Mouse (Mus musculus): Measurements from ENCODE around the gene Mrpl9.
A peak's percentile ranks its signal among the peaks of the same experiment; 100 is the strongest.

The Mrpl9 gene

GRCm38 (mm10) chr3:94442951-94443596 lies at the start of gene Mrpl9:
TSS of gene Mrpl9 (plus strand) at chr3:94443318.
- peak; percentile 81 to 87 for DNase-seq (ENCODE audit: low spot score in 2 of 2)

DNA sequence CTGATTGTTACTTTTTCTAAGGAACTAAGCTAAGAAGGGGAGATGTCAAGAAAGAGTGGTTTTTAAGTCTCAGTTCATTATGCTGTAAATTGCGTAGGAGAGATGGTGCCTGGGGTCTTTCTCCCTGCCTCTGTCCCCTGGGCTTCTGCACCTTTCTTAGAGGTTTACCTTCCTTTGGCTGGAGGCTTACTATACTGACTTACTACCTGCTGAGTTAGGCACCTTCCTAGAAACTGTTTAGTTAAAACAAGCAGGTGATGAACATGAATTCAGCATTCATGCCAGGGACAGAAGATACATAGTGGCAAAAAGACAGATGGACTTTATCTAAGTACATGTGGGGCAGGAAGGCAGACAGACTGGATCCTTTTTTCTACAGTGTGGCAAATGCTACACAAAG lies 46.8 kb upstream of the Mrpl9 start:
- no peak for DNase-seq (ENCODE audit: low spot score in 2 of 2)

DNA sequence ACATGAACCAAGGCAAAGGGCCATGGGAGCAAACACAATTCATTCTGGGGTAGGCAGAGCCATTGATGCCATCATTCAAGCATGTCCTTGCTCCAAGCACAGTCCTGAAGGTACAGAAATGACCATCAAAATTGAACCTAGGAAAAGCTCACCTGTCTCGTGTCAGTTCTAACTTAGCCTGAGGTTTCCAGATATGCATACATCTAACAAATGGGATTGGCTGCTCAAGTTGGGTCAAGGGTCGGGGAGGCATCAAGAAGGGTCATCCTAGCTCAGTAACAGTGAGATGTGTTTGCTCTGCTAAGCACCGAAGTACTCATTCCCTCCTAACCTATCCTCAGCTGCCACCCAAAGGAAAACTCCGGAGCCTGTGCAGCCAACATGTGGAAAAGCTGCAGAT lies 46.3 kb upstream of the Mrpl9 start:
- no peak for DNase-seq (ENCODE audit: low spot score in 2 of 2)

GRCm38 (mm10) chr3:94398217-94398616 lies 44.9 kb upstream of the Mrpl9 start, which contains the start of gene Lingo4:
TSS of gene Lingo4 (plus strand) at chr3:94398517.
- no peak for DNase-seq (ENCODE audit: low spot score in 2 of 2)

- DNase-seq (ENCODE audit: low spot score in 2 of 2), result no peak
Observed at GRCm38 (mm10) chr3:94398943-94399481, 44.1 kb upstream of the Mrpl9 start.

- DNase-seq (ENCODE audit: low spot score in 2 of 2), result no peak
Observed at GRCm38 (mm10) chr3:94399663-94400310, 43.3 kb upstream of the Mrpl9 start.

DNA sequence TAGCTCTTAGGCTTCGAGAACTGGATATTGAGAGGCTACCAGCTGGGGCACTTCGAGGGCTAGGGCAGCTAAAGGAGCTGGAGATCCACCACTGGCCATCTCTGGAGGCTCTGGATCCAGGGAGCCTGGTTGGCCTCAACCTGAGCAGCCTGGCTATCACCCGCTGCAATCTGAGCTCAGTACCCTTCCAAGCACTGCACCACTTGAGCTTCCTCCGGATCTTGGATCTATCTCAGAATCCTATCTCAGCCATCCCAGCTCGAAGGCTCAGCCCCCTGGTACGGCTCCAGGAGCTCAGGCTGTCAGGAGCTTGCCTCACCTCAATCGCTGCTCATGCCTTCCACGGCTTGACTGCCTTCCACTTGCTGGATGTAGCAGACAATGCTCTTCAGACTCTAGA lies 40.7 kb upstream of the Mrpl9 start:
- no peak for DNase-seq (ENCODE audit: low spot score in 2 of 2)

DNA sequence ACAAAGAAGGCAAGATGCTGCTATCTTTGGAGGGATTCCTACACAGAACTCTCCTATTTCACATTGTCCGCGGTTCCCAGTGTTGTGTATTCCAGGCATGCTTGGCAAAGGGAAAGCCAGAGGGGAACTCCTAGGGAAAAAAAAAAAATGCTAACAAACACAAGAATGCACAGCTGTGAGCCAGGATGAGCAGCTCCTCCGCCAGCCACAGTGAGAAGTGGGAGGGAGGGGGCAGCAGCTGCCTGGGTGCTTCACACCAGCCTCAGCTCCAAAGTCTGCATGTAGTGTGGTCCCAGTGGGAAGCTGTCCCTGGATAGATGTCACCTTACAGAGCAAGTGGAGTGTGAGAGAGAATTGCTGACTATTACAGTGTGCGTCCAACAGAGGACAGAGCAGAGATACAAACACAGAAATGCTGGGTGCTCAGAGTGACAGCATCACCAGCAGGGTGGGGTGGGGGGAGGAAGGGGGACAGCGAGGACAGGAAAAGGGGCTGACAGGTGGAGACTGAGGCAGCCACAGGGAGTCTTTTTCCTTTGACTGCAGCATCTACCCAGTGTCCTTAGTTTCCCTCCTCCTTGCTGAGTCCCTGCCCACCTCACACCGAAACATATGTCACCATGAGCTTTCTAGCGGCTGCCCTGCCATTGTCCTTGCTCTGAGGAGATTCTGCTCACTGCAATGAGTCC lies 38.6 kb upstream of the Mrpl9 start:
- no peak for DNase-seq (ENCODE audit: low spot score in 2 of 2)

DNA sequence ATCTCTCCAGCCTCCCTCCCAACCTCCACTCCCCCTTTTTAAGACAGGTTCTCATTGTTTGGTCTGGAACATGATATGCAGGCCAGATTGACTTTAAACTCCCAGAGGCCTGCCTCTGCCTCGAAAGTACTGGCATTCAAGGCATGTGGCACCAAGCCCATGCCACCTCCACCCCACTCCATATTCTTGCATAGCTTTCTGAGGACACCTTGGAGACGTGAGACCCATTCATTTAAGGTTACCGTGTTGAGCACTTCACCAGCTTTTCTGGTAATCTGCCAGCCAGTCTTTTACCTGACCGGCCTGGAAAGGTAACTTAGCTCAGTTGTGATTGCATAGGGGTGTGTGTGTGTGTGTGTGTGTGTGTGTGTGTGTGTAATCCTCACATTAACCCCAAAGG lies 37.6 kb upstream of the Mrpl9 start:
- no peak for DNase-seq (ENCODE audit: low spot score in 2 of 2)

DNA sequence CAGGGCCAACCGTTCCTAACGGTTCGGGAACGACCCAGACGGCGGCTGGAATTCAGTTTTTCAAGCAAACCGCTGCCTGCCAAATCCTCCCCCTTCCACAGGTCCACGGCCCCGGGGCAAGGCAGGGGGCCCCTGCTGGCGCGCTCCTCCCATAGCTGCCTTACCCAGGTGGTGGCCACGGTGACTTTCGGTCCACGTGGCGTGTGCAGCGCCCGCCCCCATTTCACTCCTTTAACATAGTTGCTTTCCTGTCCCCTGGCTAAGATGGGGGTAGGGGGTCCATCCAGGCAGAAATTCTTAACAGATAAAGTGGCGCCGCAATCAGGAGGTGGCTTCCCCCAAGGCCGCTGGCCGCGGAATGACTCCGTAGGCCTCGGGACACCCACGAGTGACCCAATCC lies 30.6 kb upstream of the Mrpl9 start:
- no peak for DNase-seq (ENCODE audit: low spot score in 2 of 2)

GRCm38 (mm10) chr3:94413031-94413679 lies 30.0 kb upstream of the Mrpl9 start, which contains the start of gene Tdrkh:
TSS of gene Tdrkh (plus strand) at chr3:94413273.
- DNase-seq (ENCODE audit: low spot score in 2 of 2), result peak; percentile 86 to 89

- DNase-seq (ENCODE audit: low spot score in 2 of 2), result no peak
Observed at GRCm38 (mm10) chr3:94430980-94431379, 12.1 kb upstream of the Mrpl9 start.

GRCm38 (mm10) chr3:94434305-94434704 lies 8.8 kb upstream of the Mrpl9 start:
- DNase-seq (ENCODE audit: low spot score in 2 of 2), result no peak

- no peak for DNase-seq (ENCODE audit: low spot score in 2 of 2)
Observed at GRCm38 (mm10) chr3:94436420-94436819, 6.7 kb upstream of the Mrpl9 start.

- DNase-seq (ENCODE audit: low spot score in 2 of 2), result no peak
Observed at GRCm38 (mm10) chr3:94441182-94441581, 1.9 kb upstream of the Mrpl9 start.

- no peak for DNase-seq (ENCODE audit: low spot score in 2 of 2)
Observed at GRCm38 (mm10) chr3:94443597-94443964, 463 bp downstream of the Mrpl9 start, which contains the start of gene Oaz3. TSS of gene Oaz3 (minus strand) at chr3:94443915.

DNA sequence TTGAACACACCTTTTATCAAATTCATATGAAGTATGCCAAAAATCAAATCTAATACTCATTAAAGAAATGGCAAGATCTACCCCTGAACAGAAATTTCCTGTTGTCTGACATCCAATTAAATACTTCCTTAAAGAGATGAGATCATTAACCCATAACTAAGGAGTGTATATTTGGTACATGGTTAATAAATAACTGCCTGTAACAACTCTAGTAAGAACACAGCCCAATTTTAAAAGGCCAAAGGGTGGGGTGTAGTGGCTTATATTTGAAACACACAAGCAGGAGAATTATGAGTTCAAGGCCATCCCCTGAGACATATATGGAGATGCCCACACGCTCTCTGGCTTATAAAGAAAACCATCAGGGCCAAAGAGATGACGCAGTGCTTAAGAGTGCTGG lies 6.3 kb downstream of the Mrpl9 start:
- DNase-seq (ENCODE audit: low spot score in 2 of 2), result no peak

GRCm38 (mm10) chr3:94456529-94457000 lies 13.4 kb downstream of the Mrpl9 start:
- peak; percentile 51 to 71 for DNase-seq (ENCODE audit: low spot score in 2 of 2)

GRCm38 (mm10) chr3:94457055-94457454 lies 13.9 kb downstream of the Mrpl9 start:
- no peak for DNase-seq (ENCODE audit: low spot score in 2 of 2)

DNA sequence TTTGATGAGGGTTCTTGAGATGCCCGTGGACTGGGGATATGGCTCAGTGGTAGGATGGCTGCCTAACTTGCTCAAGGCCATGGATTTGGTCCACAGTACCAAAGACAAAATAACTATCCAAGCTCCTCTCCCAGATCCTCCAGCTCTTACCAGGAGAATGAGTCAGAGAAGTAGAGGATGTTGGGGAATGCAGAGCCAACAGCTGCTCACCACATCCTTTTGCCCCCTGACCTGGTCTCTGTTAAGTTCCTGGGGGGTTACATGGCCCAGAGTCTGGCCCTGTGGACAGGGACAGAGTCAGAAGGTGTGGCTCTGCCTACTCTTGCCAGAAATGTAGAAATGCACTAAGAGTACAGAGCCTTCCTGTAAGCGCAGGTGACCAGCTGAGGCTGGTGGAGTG lies 16.7 kb downstream of the Mrpl9 start:
- DNase-seq (ENCODE audit: low spot score in 2 of 2), result no peak

DNA sequence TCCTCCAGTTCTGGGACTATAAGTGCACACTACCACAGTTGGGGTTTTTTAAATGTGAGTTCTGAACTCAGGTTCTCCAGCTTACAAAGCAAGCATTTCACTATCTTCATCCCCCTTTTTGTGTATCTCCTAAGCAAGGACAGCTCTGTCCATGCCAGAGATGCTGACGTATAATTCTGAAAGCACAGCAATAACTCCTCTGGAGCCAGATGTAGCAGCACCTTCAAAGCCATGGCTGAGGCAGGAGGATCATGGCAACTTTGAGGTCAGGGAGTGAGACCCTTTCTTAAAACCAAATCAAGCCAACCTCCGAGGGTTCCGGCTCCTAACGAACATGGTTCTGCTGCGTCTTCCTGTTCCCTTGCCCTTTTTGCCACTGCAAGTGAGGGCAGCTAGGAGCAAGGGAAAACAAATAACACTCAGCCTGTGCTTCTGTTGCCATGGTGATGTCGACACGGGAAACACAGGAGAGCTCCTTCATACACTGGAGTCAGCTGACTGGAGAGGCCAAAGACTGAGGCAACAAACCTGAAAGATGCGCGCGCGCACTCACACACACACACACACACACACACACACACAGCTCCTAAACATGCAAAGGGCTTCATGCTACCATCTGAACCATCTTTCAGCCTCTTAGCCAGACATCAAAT lies 20.9 kb downstream of the Mrpl9 start:
- DNase-seq (ENCODE audit: low spot score in 2 of 2), result no peak
